Mouse (Mus musculus) forebrain, embryonic 12.5 days (tissue): ENCODE measurements around the gene Pou2f1. TPM values are rescaled to one million over a fixed set of nuclear protein-coding genes. Genes with fewer than 3 reads are reported as not detected.
"Not testable (repeated sequence)": the region's sequence is repeated elsewhere in the genome, so short reads cannot be mapped to it uniquely, and the experiment has no call there.

Experiments
- ATAC-seq: fragments of 200-750 bp; cut with Nextera tagmentation; 2 replicates; pipeline ENCODE4 v1.8.0; 2017; ENCODE audit warnings: moderate TSS enrichment; ENCODE audit not compliant: low FRiP score
- H3K27ac ChIP-seq: fragments of 300-500 bp; sonication (generic); 2 replicates; pipeline ENCODE4 v1.5.1; 2016; ENCODE audit warnings: mild to moderate bottlenecking
- H3K27me3 ChIP-seq: fragments of 300-500 bp; sonication (generic); 2 replicates; pipeline ENCODE4 v1.6.1; 2016; ENCODE audit warnings: mild to moderate bottlenecking
- H3K36me3 ChIP-seq: fragments of 300-500 bp; sonication (generic); replicated peaks from 2 replicates; pipeline ENCODE4 v1.6.1; 2016; ENCODE audit warnings: mild to moderate bottlenecking
- H3K4me1 ChIP-seq: fragments of 300-500 bp; sonication (generic); 2 replicates; pipeline ENCODE4 v1.6.1; 2016
- H3K4me2 ChIP-seq: fragments of 300-500 bp; sonication (generic); 2 replicates; pipeline ENCODE4 v1.6.1; 2016; ENCODE audit warnings: mild to moderate bottlenecking, moderate library complexity
- H3K4me3 ChIP-seq: fragments of 300-500 bp; sonication (generic); replicated peaks from 2 replicates; pipeline ENCODE4 v1.5.1; 2016; ENCODE audit warnings: mild to moderate bottlenecking
- H3K9ac ChIP-seq: fragments of 300-500 bp; sonication (generic); 2 replicates; pipeline ENCODE4 v1.6.1; 2016; ENCODE audit warnings: mild to moderate bottlenecking
- H3K9me3 ChIP-seq: fragments of 300-500 bp; sonication (generic); 2 replicates; pipeline ENCODE4 v1.6.1; 2016
- WGBS: fragments of 180-500 bp; shearing (Covaris S2); methylation state at CpG from one replicate; pipeline ENCODE4 v1.1.7; 2016; 5-methylcytosine and 5-hydroxymethylcytosine counted together
- polyA plus RNA-seq: library from polyadenylated mRNA; unstranded; fragments of >200 nt; fragmentation: Nextera tagmentation; extraction: Ambion mirVana; gene quantifications from 2 replicates; pipeline ENCODE4 v1.2.1, GENCODE M21; 2016

Pou2f1 gene
- polyA plus RNA-seq, 1 experiment from 2014 or later: 27.8 TPM

- Histone ChIP-seq H3K4me3 (peak overlapping the region; percentile 98), H3K4me2 (peak overlapping the region; percentile 91), H3K9me3 (no peaks in the 10 kb centered on the region), H3K27ac (peak overlapping the region; percentile 96), H3K27me3 (no peaks in the 10 kb centered on the region), H3K36me3 (no peaks in the 10 kb centered on the region), H3K9ac (peak overlapping the region; percentile 99), H3K4me1 (peaks cover 40% of the 10 kb centered on the region)
- WGBS: 4% methylated on average over 7 of the region's 7 CpGs
- no peak for ATAC-seq
Measured at GRCm38 (mm10) chr1:166000601-166001120, 1.8 kb downstream of the Pou2f1 start.

GRCm38 (mm10) chr1:165999709-166000108 lies 2.8 kb downstream of the Pou2f1 start:
- H3K4me2 ChIP-seq: peak overlapping the region; percentile 91; the same call in 1 of the 2 replicates
- H3K27ac ChIP-seq: no peak overlapping the region
- 78% methylated on average over 1 of the region's 1 CpGs for WGBS
- no peak for ATAC-seq
- no peak overlapping the region for H3K4me3 ChIP-seq
- H3K9me3 ChIP-seq: no peaks in the 10 kb centered on the region
- no peaks in the 10 kb centered on the region for H3K27me3 ChIP-seq
- H3K4me1 ChIP-seq: peaks cover 40% of the 10 kb centered on the region
- no peak overlapping the region for H3K9ac ChIP-seq
- H3K36me3 ChIP-seq: no peaks in the 10 kb centered on the region

- no peaks in the 10 kb centered on the region for H3K27me3 ChIP-seq
- no peak overlapping the region for H3K27ac ChIP-seq
- peaks cover 57% of the 10 kb centered on the region for H3K4me1 ChIP-seq
- no peaks in the 10 kb centered on the region for H3K9me3 ChIP-seq
- no peaks in the 10 kb centered on the region for H3K36me3 ChIP-seq
- H3K4me3 ChIP-seq: no peak overlapping the region
- H3K9ac ChIP-seq: no peak overlapping the region
- H3K4me2 ChIP-seq: no peak overlapping the region
- no peak for ATAC-seq
- WGBS: 83% methylated on average over 7 of the region's 7 CpGs
Measured at GRCm38 (mm10) chr1:165995661-165996055, 6.8 kb downstream of the Pou2f1 start.

GRCm38 (mm10) chr1:165995011-165995660 lies 7.3 kb downstream of the Pou2f1 start:
- not testable (repeated sequence) for H3K36me3 ChIP-seq

GRCm38 (mm10) chr1:165994279-165994678 lies 8.2 kb downstream of the Pou2f1 start:
- Histone ChIP-seq H3K27ac (no peak overlapping the region), H3K27me3 (no peaks in the 10 kb centered on the region), H3K4me3 (no peak overlapping the region), H3K36me3 (no peaks in the 10 kb centered on the region), H3K4me2 (no peak overlapping the region), H3K4me1 (peaks cover 44% of the 10 kb centered on the region), H3K9me3 (no peaks in the 10 kb centered on the region), H3K9ac (no peak overlapping the region)
- 62% methylated on average over 1 of the region's 1 CpGs for WGBS
- no peak for ATAC-seq

More at GRCm38 (mm10) chr1:165995011-165995660, 7.3 kb downstream of the Pou2f1 start:
- 92% methylated on average over 7 of the region's 7 CpGs for WGBS
- H3K9ac ChIP-seq, H3K27ac ChIP-seq, ATAC-seq, H3K9me3 ChIP-seq, H3K4me2 ChIP-seq, H3K4me3 ChIP-seq, H3K27me3 ChIP-seq: not testable (repeated sequence)
- H3K4me1 ChIP-seq: peaks cover 51% of the 10 kb centered on the region

- no peak overlapping the region for H3K4me2 ChIP-seq
- no peak for ATAC-seq
- WGBS: 78% methylated on average over 6 of the region's 6 CpGs
Measured at GRCm38 (mm10) chr1:165993270-165994156, 9.0 kb downstream of the Pou2f1 start.

GRCm38 (mm10) chr1:165988536-165988935 lies 13.9 kb downstream of the Pou2f1 start:
- H3K4me2 ChIP-seq: no peak overlapping the region
- ATAC-seq: no peak
- no peak overlapping the region for H3K4me3 ChIP-seq
- 64% methylated on average over 2 of the region's 2 CpGs for WGBS
- H3K36me3 ChIP-seq: no peaks in the 10 kb centered on the region
- no peaks in the 10 kb centered on the region for H3K9me3 ChIP-seq
- H3K27ac ChIP-seq: no peak overlapping the region
- no peaks in the 10 kb centered on the region for H3K27me3 ChIP-seq
- H3K9ac ChIP-seq: no peak overlapping the region
- peaks cover 12% of the 10 kb centered on the region for H3K4me1 ChIP-seq

More at GRCm38 (mm10) chr1:165993270-165994156, 9.0 kb downstream of the Pou2f1 start:
- no peak overlapping the region for H3K9ac ChIP-seq
- peaks cover 38% of the 10 kb centered on the region for H3K4me1 ChIP-seq
- 0 out of 2 replicates have a peak overlapping the region, but pooled peaks have one; percentile 43 for H3K27ac ChIP-seq
- H3K4me3 ChIP-seq: no peak overlapping the region
- H3K36me3 ChIP-seq: no peaks in the 10 kb centered on the region
- no peaks in the 10 kb centered on the region for H3K9me3 ChIP-seq
- H3K27me3 ChIP-seq: no peaks in the 10 kb centered on the region

- no peak overlapping the region for H3K4me3 ChIP-seq
- no peaks in the 10 kb centered on the region for H3K9me3 ChIP-seq
- no peak for ATAC-seq
- no peaks in the 10 kb centered on the region for H3K36me3 ChIP-seq
- peaks cover 9% of the 10 kb centered on the region; the same call in 1 of the 2 replicates for H3K4me1 ChIP-seq
- H3K4me2 ChIP-seq: no peak overlapping the region
- no peaks in the 10 kb centered on the region for H3K27me3 ChIP-seq
- no peak overlapping the region for H3K27ac ChIP-seq
- no peak overlapping the region for H3K9ac ChIP-seq
- WGBS: 90% methylated on average over 2 of the region's 2 CpGs
Measured at GRCm38 (mm10) chr1:165988072-165988471, 14.4 kb downstream of the Pou2f1 start.

GRCm38 (mm10) chr1:165985743-165986360 lies 16.6 kb downstream of the Pou2f1 start:
- Histone ChIP-seq H3K27ac (no peak overlapping the region), H3K4me2 (no peak overlapping the region), H3K4me3 (no peak overlapping the region), H3K27me3 (no peaks in the 10 kb centered on the region), H3K4me1 (0 out of 2 replicates have a peak, but pooled peaks cover 3% of the 10 kb centered on the region), H3K9me3 (no peaks in the 10 kb centered on the region), H3K9ac (no peak overlapping the region), H3K36me3 (no peaks in the 10 kb centered on the region)
- 91% methylated on average over 3 of the region's 3 CpGs for WGBS
- ATAC-seq: no peak

- Histone ChIP-seq H3K27me3 (no peaks in the 10 kb centered on the region), H3K36me3 (no peaks in the 10 kb centered on the region), H3K27ac (no peak overlapping the region), H3K4me1 (0 out of 2 replicates have a peak, but pooled peaks cover 3% of the 10 kb centered on the region), H3K4me3 (no peak overlapping the region), H3K9me3 (no peaks in the 10 kb centered on the region), H3K9ac (no peak overlapping the region), H3K4me2 (no peak overlapping the region)
- 87% methylated on average over 3 of the region's 3 CpGs for WGBS
- ATAC-seq: no peak
Measured at GRCm38 (mm10) chr1:165985186-165985585, 17.3 kb downstream of the Pou2f1 start.

- Histone ChIP-seq H3K27ac (no peak overlapping the region), H3K4me2 (no peak overlapping the region), H3K4me3 (no peak overlapping the region), H3K4me1 (peaks cover 12% of the 10 kb centered on the region), H3K27me3 (no peaks in the 10 kb centered on the region), H3K9me3 (no peaks in the 10 kb centered on the region), H3K9ac (no peak overlapping the region), H3K36me3 (no peaks in the 10 kb centered on the region)
- 71% methylated on average over 7 of the region's 7 CpGs for WGBS
- no peak for ATAC-seq
Measured at GRCm38 (mm10) chr1:165976672-165977448, 25.6 kb downstream of the Pou2f1 start.
